Comparison of ENCODE assay signal across 28 mouse cellular contexts in the genomic region with DNA sequence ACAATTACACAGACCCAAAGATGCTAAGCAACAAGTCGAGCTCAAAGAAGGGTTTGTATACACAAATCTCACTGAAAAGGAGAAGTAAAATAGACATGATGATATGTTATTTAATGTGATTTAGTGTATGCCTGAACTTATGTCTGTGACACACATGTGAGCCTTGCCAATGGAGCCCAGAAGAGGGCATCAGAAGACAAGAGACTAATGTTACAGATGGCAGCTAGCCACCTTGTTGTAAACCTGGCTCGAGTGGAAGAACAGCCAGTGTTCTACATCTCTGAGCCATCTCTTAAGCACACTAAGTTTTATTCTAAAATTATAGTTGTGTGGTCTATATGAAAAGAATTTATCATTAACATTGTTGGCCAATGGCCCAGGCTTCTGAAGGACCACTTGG.
DNase-seq lines count a peak whose midpoint lies in the region; ATAC-seq and TF ChIP-seq lines count a peak whose summit lies in the region.
"Had no signal": no experiment of that assay in that cellular context is flagged by ENCODE, and none has a peak within 500 bp of the region (broad histone marks: within the 10 kb centered on the region; RNA-seq: fewer than 3 reads in every experiment).

No protein-coding gene starts in this region.

- H3K4me1 ChIP-seq in midbrain, postnatal 0 days (ENCODE audit: insufficient read depth, low read length): no peaks in the 10 kb centered on the region
- H3K4me1 ChIP-seq in midbrain, embryonic 15.5 days: no peaks in the 10 kb centered on the region
- H3K4me1 ChIP-seq: embryonic facial prominence, embryonic 15.5 days; heart, embryonic 15.5 days; hindbrain, embryonic 13.5 days; liver, embryonic 15.5 days; lung, embryonic 15.5 days; megakaryocyte, embryonic 14.5 days; midbrain, embryonic 13.5 days; neural tube, embryonic 12.5 days; stomach, embryonic 15.5 days had no signal

- H3K4me2 ChIP-seq in midbrain, postnatal 0 days (ENCODE audit: low read depth, low read length, poor library complexity, severe bottlenecking): no peak overlapping the region
- no peak overlapping the region for H3K4me2 ChIP-seq in midbrain, embryonic 15.5 days
- H3K4me2 ChIP-seq: embryonic facial prominence, embryonic 15.5 days; heart, embryonic 15.5 days; hindbrain, embryonic 13.5 days; liver, embryonic 15.5 days; lung, embryonic 15.5 days; midbrain, embryonic 13.5 days; neural tube, embryonic 12.5 days; stomach, embryonic 15.5 days had no signal

- H3K27me3 ChIP-seq in midbrain, postnatal 0 days (ENCODE audit: insufficient read depth, low read length): no peaks in the 10 kb centered on the region
- H3K27me3 ChIP-seq in midbrain, embryonic 15.5 days (replicated peaks): no peaks in the 10 kb centered on the region
- H3K27me3 ChIP-seq: embryonic facial prominence, embryonic 15.5 days; heart, embryonic 15.5 days; hindbrain, embryonic 13.5 days; liver, embryonic 15.5 days; lung, embryonic 15.5 days; megakaryocyte, embryonic 14.5 days; midbrain, embryonic 13.5 days; neural tube, embryonic 12.5 days; stomach, embryonic 15.5 days had no signal

- no peak overlapping the region for H3K27ac ChIP-seq in midbrain, postnatal 0 days (ENCODE audit: low read depth, low read length)
- no peak overlapping the region for H3K27ac ChIP-seq in midbrain, embryonic 15.5 days
- H3K27ac ChIP-seq: embryonic facial prominence, embryonic 15.5 days; heart, embryonic 15.5 days; hindbrain, embryonic 13.5 days; liver, embryonic 15.5 days; lung, embryonic 15.5 days; midbrain, embryonic 13.5 days; neural tube, embryonic 12.5 days; stomach, embryonic 15.5 days had no signal

- no peaks in the 10 kb centered on the region for H3K9me3 ChIP-seq in midbrain, postnatal 0 days (ENCODE audit: low read length)
- H3K9me3 ChIP-seq in midbrain, embryonic 15.5 days: no peaks in the 10 kb centered on the region
- H3K9me3 ChIP-seq: embryonic facial prominence, embryonic 15.5 days; heart, embryonic 15.5 days; hindbrain, embryonic 13.5 days; liver, embryonic 15.5 days; lung, embryonic 15.5 days; megakaryocyte, embryonic 14.5 days; midbrain, embryonic 13.5 days; neural tube, embryonic 12.5 days; stomach, embryonic 15.5 days had no signal

- peak; percentile 30 for TF ChIP-seq CTCF in midbrain, postnatal 0 days (IDR thresholded peaks at IDR 0.05)

- no peaks in the 10 kb centered on the region for H3K36me3 ChIP-seq in midbrain, postnatal 0 days (ENCODE audit: insufficient read depth, low read length)
- no peaks in the 10 kb centered on the region for H3K36me3 ChIP-seq in midbrain, embryonic 15.5 days (replicated peaks)
- H3K36me3 ChIP-seq: embryonic facial prominence, embryonic 15.5 days; heart, embryonic 15.5 days; hindbrain, embryonic 13.5 days; liver, embryonic 15.5 days; lung, embryonic 15.5 days; midbrain, embryonic 13.5 days; neural tube, embryonic 12.5 days; stomach, embryonic 15.5 days had no signal

- peak; percentile 27 to 40 for DNase-seq in cerebellum, postnatal 14 days
- no peak for DNase-seq in cerebellum, adult 9-10 months
- peak; percentile 12 for DNase-seq in midbrain, postnatal 0 days (ENCODE audit: low spot score)
- peak; percentile 15 for DNase-seq in R1 (ENCODE audit: low read depth, low spot score)
- DNase-seq in left cerebral cortex, adult 18-20 months (ENCODE audit: low spot score in 2 of 2): no peak
- no peak for DNase-seq in right cerebral cortex, postnatal 25 days
- DNase-seq: adrenal gland, adult 8-10 months; cerebellum, adult 18-20 months; forebrain, postnatal 0 days; gastrocnemius, postnatal 36 days; heart, postnatal 36 days; kidney, adult 8-10 months; kidney, postnatal 10 days; layer of hippocampus, postnatal 36 days; lung, postnatal 36 days; right cerebral cortex, postnatal 4 days; thymus, adult 2 months; thymus, postnatal 4 days had no signal

- 80% methylated on average over 2 of the region's 2 CpGs for WGBS in midbrain, postnatal 0 days
- 68% methylated on average over 2 of the region's 2 CpGs for WGBS in midbrain, embryonic 15.5 days

- ATAC-seq in midbrain, postnatal 0 days (ENCODE audit: low FRiP score): no peak
- ATAC-seq in midbrain, embryonic 15.5 days (replicated peaks): no peak
- ATAC-seq: forebrain, postnatal 0 days; midbrain, embryonic 13.5 days had no signal

- H3K9ac ChIP-seq in midbrain, postnatal 0 days (replicated peaks; ENCODE audit: low read length, poor library complexity, severe bottlenecking): no peak overlapping the region
- no peak overlapping the region for H3K9ac ChIP-seq in midbrain, embryonic 15.5 days
- H3K9ac ChIP-seq: embryonic facial prominence, embryonic 15.5 days; forebrain, postnatal 0 days; heart, embryonic 15.5 days; hindbrain, embryonic 13.5 days; liver, embryonic 15.5 days; lung, embryonic 15.5 days; midbrain, embryonic 13.5 days; neural tube, embryonic 12.5 days; stomach, embryonic 15.5 days had no signal

- H3K4me3 ChIP-seq in midbrain, postnatal 0 days (ENCODE audit: low read depth, low read length): no peak overlapping the region
- no peak overlapping the region for H3K4me3 ChIP-seq in midbrain, embryonic 15.5 days
- H3K4me3 ChIP-seq: embryonic facial prominence, embryonic 15.5 days; heart, embryonic 15.5 days; hindbrain, embryonic 13.5 days; liver, embryonic 15.5 days; lung, embryonic 15.5 days; megakaryocyte, embryonic 14.5 days; midbrain, embryonic 13.5 days; neural tube, embryonic 12.5 days; stomach, embryonic 15.5 days had no signal

Comparison
In these comparisons a context has a peak if more than half of its experiments do, and no peak if none do; other contexts are left out.
1. DNase-seq: peak in cerebellum, postnatal 14 days (2 of 2), midbrain, postnatal 0 days (single experiment) and R1 (single experiment); none in cerebellum, adult 9-10 months (single experiment), left cerebral cortex, adult 18-20 months (0 of 2) and right cerebral cortex, postnatal 25 days (single experiment).